Mouse (Mus musculus): ENCODE measurements around the gene Iqcf1. TPM values are rescaled to one million over a fixed set of nuclear protein-coding genes. Genes with fewer than 3 reads are reported as not detected.

Gene Iqcf1
- polyA plus RNA-seq (2014; fragmentation: Nextera tagmentation; extraction: Ambion mirVana), result not detected in 2 replicates

- 92% methylated on average over 6 of the region's 6 CpGs for WGBS
- H3K4me2 ChIP-seq (replicated peaks; ENCODE audit: low read depth, low read length), result no peak within 1 kb of the TSS
- ATAC-seq (ENCODE audit: low FRiP score, low TSS enrichment), result no peak
- no peaks in the 10 kb centered on the region for H3K36me3 ChIP-seq (ENCODE audit: control insufficient read depth, insufficient read depth, low read length)
- H3K27ac ChIP-seq (ENCODE audit: low read depth, low read length), result no peak within 1 kb of the TSS
- H3K4me3 ChIP-seq (ENCODE audit: low read length), result no peak within 1 kb of the TSS
- no peaks in the 10 kb centered on the region for H3K4me1 ChIP-seq (ENCODE audit: control insufficient read depth, insufficient read depth, low read length)
- H3K27me3 ChIP-seq (ENCODE audit: control insufficient read depth, insufficient read depth, low read length), result no peaks in the 10 kb centered on the region
- no peak within 1 kb of the TSS for H3K9ac ChIP-seq (ENCODE audit: low read depth, low read length)
- H3K9me3 ChIP-seq (ENCODE audit: control insufficient read depth, low read length), result no peaks in the 10 kb centered on the region
Observed at GRCm38 (mm10) chr9:106499667-106500066, at the start of gene Iqcf1. Iqcf1 (plus strand) TSS chr9:106499967.

- WGBS, result 2% methylated on average over 9 of the region's 9 CpGs
- ATAC-seq (ENCODE audit: low FRiP score, low TSS enrichment), result 0 out of 2 replicates have a peak, but pooled peaks have one; percentile 3
- no peaks in the 10 kb centered on the region for H3K36me3 ChIP-seq (ENCODE audit: control insufficient read depth, insufficient read depth, low read length)
- H3K27ac ChIP-seq (ENCODE audit: low read depth, low read length), result peak overlapping the region; percentile 59
- no peak overlapping the region for H3K4me3 ChIP-seq (ENCODE audit: low read length)
- peaks cover 67% of the 10 kb centered on the region for H3K4me1 ChIP-seq (ENCODE audit: control insufficient read depth, insufficient read depth, low read length)
- H3K27me3 ChIP-seq (ENCODE audit: control insufficient read depth, insufficient read depth, low read length), result no peaks in the 10 kb centered on the region
- H3K4me2 ChIP-seq (replicated peaks; ENCODE audit: low read depth, low read length), result peak overlapping the region; percentile 30
- no peaks in the 10 kb centered on the region for H3K9me3 ChIP-seq (ENCODE audit: control insufficient read depth, low read length)
- no peak overlapping the region for H3K9ac ChIP-seq (ENCODE audit: low read depth, low read length)
Observed at GRCm38 (mm10) chr9:106450661-106451060, 49.1 kb upstream of the Iqcf1 start.

GRCm38 (mm10) chr9:106451298-106451697 lies 48.5 kb upstream of the Iqcf1 start:
- WGBS, result 61% methylated on average over 11 of the region's 11 CpGs
- H3K36me3 ChIP-seq (ENCODE audit: control insufficient read depth, insufficient read depth, low read length), result no peaks in the 10 kb centered on the region
- H3K9ac ChIP-seq (ENCODE audit: low read depth, low read length), result no peak overlapping the region
- no peaks in the 10 kb centered on the region for H3K9me3 ChIP-seq (ENCODE audit: control insufficient read depth, low read length)
- no peaks in the 10 kb centered on the region for H3K27me3 ChIP-seq (ENCODE audit: control insufficient read depth, insufficient read depth, low read length)
- H3K4me1 ChIP-seq (ENCODE audit: control insufficient read depth, insufficient read depth, low read length), result peaks cover 68% of the 10 kb centered on the region
- H3K4me3 ChIP-seq (ENCODE audit: low read length), result no peak overlapping the region
- no peak for ATAC-seq (ENCODE audit: low FRiP score, low TSS enrichment)
- peak overlapping the region; percentile 32; the same call in 1 of the 2 replicates for H3K27ac ChIP-seq (ENCODE audit: low read depth, low read length)
- peak overlapping the region; percentile 30; the same call in 1 of the 2 replicates for H3K4me2 ChIP-seq (replicated peaks; ENCODE audit: low read depth, low read length)

GRCm38 (mm10) chr9:106451899-106452298 lies 47.9 kb upstream of the Iqcf1 start:
- WGBS, result 44% methylated on average over 2 of the region's 2 CpGs
- Histone ChIP-seq H3K4me2 (replicated peaks; ENCODE audit: low read depth, low read length) (peak overlapping the region; percentile 96; the same call in 1 of the 2 replicates), H3K27ac (ENCODE audit: low read depth, low read length) (no peak overlapping the region), H3K36me3 (ENCODE audit: control insufficient read depth, insufficient read depth, low read length) (no peaks in the 10 kb centered on the region), H3K4me1 (ENCODE audit: control insufficient read depth, insufficient read depth, low read length) (peaks cover 71% of the 10 kb centered on the region), H3K9ac (ENCODE audit: low read depth, low read length) (no peak overlapping the region), H3K27me3 (ENCODE audit: control insufficient read depth, insufficient read depth, low read length) (no peaks in the 10 kb centered on the region), H3K4me3 (ENCODE audit: low read length) (no peak overlapping the region), H3K9me3 (ENCODE audit: control insufficient read depth, low read length) (no peaks in the 10 kb centered on the region)
- no peak for ATAC-seq (ENCODE audit: low FRiP score, low TSS enrichment)

GRCm38 (mm10) chr9:106452351-106452750 lies 47.4 kb upstream of the Iqcf1 start:
- Histone ChIP-seq H3K4me1 (ENCODE audit: control insufficient read depth, insufficient read depth, low read length) (peaks cover 74% of the 10 kb centered on the region), H3K36me3 (ENCODE audit: control insufficient read depth, insufficient read depth, low read length) (no peaks in the 10 kb centered on the region), H3K27me3 (ENCODE audit: control insufficient read depth, insufficient read depth, low read length) (no peaks in the 10 kb centered on the region), H3K9ac (ENCODE audit: low read depth, low read length) (peak overlapping the region; percentile 82; the same call in 1 of the 2 replicates), H3K27ac (ENCODE audit: low read depth, low read length) (peak overlapping the region; percentile 97; the same call in 1 of the 2 replicates), H3K4me2 (replicated peaks; ENCODE audit: low read depth, low read length) (peak overlapping the region; percentile 96), H3K4me3 (ENCODE audit: low read length) (peak overlapping the region; percentile 82), H3K9me3 (ENCODE audit: control insufficient read depth, low read length) (no peaks in the 10 kb centered on the region)
- WGBS, result 21% methylated on average over 6 of the region's 6 CpGs
- no peak for ATAC-seq (ENCODE audit: low FRiP score, low TSS enrichment)

- ATAC-seq (ENCODE audit: low FRiP score, low TSS enrichment), result peak; percentile 4; the same call in 1 of the 2 replicates
- WGBS, result 0% methylated on average over 7 of the region's 7 CpGs
- peak overlapping the region; percentile 82 for H3K4me3 ChIP-seq (ENCODE audit: low read length)
- no peaks in the 10 kb centered on the region for H3K36me3 ChIP-seq (ENCODE audit: control insufficient read depth, insufficient read depth, low read length)
- peak overlapping the region; percentile 97 for H3K27ac ChIP-seq (ENCODE audit: low read depth, low read length)
- H3K4me1 ChIP-seq (ENCODE audit: control insufficient read depth, insufficient read depth, low read length), result peaks cover 75% of the 10 kb centered on the region
- H3K27me3 ChIP-seq (ENCODE audit: control insufficient read depth, insufficient read depth, low read length), result no peaks in the 10 kb centered on the region
- H3K4me2 ChIP-seq (replicated peaks; ENCODE audit: low read depth, low read length), result peak overlapping the region; percentile 96
- no peaks in the 10 kb centered on the region for H3K9me3 ChIP-seq (ENCODE audit: control insufficient read depth, low read length)
- peak overlapping the region; percentile 82 for H3K9ac ChIP-seq (ENCODE audit: low read depth, low read length)
Observed at GRCm38 (mm10) chr9:106452821-106453220, 46.9 kb upstream of the Iqcf1 start.

DNA sequence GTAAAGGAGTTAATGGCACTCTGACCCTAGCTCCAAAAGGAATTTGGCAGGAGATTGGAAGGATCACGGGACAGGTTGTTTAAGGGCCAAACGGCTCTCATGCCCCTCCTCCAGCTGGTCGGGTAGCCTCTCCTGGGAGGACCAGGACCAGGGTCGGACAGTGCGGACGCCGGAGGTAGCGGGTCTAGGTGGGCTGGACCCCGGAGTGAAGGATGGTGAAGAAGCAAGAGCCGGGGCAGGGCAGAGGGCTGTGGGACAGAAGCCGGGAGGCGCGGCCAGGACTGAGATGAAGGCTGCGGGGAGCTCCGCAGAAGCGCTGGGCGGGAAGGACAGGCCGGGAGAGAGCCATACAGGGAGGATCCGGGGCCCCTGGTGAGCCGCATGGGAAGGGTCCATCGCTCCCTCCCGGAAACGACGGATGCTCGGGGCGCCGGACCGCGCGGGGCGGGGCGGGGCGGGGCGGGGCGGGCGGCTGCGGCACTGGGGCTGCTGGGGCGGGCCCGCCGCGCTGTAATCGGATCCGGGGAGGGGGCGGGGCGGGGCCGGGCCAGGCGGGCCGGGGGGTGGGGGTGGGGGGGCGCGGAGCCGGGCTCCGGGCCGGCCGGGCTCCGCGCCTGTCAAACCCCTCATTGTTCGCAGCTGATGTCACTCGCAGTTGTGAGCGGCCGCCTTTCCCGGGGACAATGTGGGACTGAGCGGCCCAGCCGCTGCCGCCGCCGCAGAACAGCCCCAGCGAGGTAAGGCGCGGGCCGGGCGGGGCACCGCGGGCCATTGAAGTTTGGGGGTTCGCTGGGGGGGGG lies 46.3 kb upstream of the Iqcf1 start, which contains the start of gene Pcbp4:
Gene Pcbp4 (plus strand): TSS at position 21 of the 800 bp plus-strand sequence.
- peak within 1 kb of the TSS; percentile 97 for H3K27ac ChIP-seq (ENCODE audit: low read depth, low read length)
- peak; percentile 60 for ATAC-seq (ENCODE audit: low FRiP score, low TSS enrichment)
- H3K9me3 ChIP-seq (ENCODE audit: control insufficient read depth, low read length), result no peaks in the 10 kb centered on the region
- no peaks in the 10 kb centered on the region for H3K27me3 ChIP-seq (ENCODE audit: control insufficient read depth, insufficient read depth, low read length)
- H3K4me1 ChIP-seq (ENCODE audit: control insufficient read depth, insufficient read depth, low read length), result peaks cover 74% of the 10 kb centered on the region
- H3K4me3 ChIP-seq (ENCODE audit: low read length), result peak within 1 kb of the TSS; percentile 82
- under 1% methylated on average over 41 of the region's 74 CpGs for WGBS
- H3K36me3 ChIP-seq (ENCODE audit: control insufficient read depth, insufficient read depth, low read length), result 0 out of 2 replicates have a peak, but pooled peaks cover 5% of the 10 kb centered on the region
- H3K4me2 ChIP-seq (replicated peaks; ENCODE audit: low read depth, low read length), result peak within 1 kb of the TSS; percentile 96
- H3K9ac ChIP-seq (ENCODE audit: low read depth, low read length), result peak within 1 kb of the TSS; percentile 82

DNA sequence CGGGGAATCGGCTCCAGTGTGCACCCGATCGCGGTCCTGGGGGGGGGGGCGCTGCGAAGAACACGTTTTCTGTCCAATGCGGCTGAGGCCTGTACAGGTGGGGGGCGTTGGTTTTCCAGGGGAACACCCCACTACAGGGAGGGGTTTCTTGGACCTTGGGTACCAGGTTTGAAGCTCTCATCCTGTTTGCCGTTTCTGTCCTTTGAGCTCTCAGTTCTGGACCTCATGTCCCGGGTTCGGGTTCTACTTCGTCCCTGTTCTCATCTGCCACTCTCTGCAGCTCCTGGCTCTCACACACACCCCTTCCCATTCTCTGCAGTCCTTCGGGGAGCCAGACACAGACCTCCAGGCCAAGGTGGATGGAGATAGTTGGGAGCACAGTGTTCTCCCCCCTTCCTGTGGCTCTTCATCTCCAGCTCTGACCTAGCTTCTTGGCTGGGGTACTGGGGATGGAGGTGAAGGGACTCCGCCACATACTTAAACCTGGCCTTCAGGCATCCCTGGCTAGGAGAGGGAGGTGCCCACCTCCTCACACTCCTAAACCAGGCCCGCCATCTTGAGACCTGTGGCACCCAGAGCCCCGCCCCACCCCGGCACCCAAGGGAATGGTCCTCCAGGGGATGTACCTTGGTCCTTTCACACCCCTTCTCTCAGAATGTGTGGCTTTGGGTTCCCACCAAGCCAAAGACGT lies 45.6 kb upstream of the Iqcf1 start:
- H3K27ac ChIP-seq (ENCODE audit: low read depth, low read length), result peak overlapping the region; percentile 90
- H3K9ac ChIP-seq (ENCODE audit: low read depth, low read length), result peak overlapping the region; percentile 82
- no peaks in the 10 kb centered on the region for H3K9me3 ChIP-seq (ENCODE audit: control insufficient read depth, low read length)
- 0 out of 2 replicates have a peak, but pooled peaks cover 6% of the 10 kb centered on the region for H3K36me3 ChIP-seq (ENCODE audit: control insufficient read depth, insufficient read depth, low read length)
- ATAC-seq (ENCODE audit: low FRiP score, low TSS enrichment), result peak; percentile 1; the same call in 1 of the 2 replicates
- H3K4me2 ChIP-seq (replicated peaks; ENCODE audit: low read depth, low read length), result peak overlapping the region; percentile 96
- peak overlapping the region; percentile 82 for H3K4me3 ChIP-seq (ENCODE audit: low read length)
- 3% methylated on average over 11 of the region's 20 CpGs for WGBS
- peaks cover 69% of the 10 kb centered on the region for H3K4me1 ChIP-seq (ENCODE audit: control insufficient read depth, insufficient read depth, low read length)
- H3K27me3 ChIP-seq (ENCODE audit: control insufficient read depth, insufficient read depth, low read length), result no peaks in the 10 kb centered on the region

Data from kidney, embryonic 14.5 days (tissue).